Mouse (Mus musculus): ENCODE results near the gene Ankrd6. TPM values are rescaled to one million over a fixed set of nuclear protein-coding genes. Genes with fewer than 3 reads are reported as not detected.

Gene Ankrd6
- total and polyA plus RNA-seq, 2 experiments from 2014 or later, result 22.7 to 38.1 TPM

- DNase-seq (ENCODE audit: low spot score) (peak; percentile 73), ATAC-seq (ENCODE audit: low FRiP score) (peak; percentile 68)
- no peak for TF ChIP-seq CTCF (IDR thresholded peaks at IDR 0.05)
- peak overlapping the region; percentile 16; the same call in 1 of the 2 replicates for H3K4me3 ChIP-seq (ENCODE audit: low read depth, low read length)
- peaks cover 3% of the 10 kb centered on the region; the same call in 1 of the 2 replicates for H3K36me3 ChIP-seq (ENCODE audit: insufficient read depth, low read length)
- H3K9me3 ChIP-seq (ENCODE audit: low read length), result no peaks in the 10 kb centered on the region
- WGBS, result 20% methylated on average over 18 of the region's 18 CpGs
- H3K27me3 ChIP-seq (ENCODE audit: insufficient read depth, low read length), result no peaks in the 10 kb centered on the region
- H3K9ac ChIP-seq (replicated peaks; ENCODE audit: low read length, poor library complexity, severe bottlenecking), result 0 out of 2 replicates have a peak overlapping the region, but pooled peaks have one; percentile 8
- H3K4me2 ChIP-seq (ENCODE audit: low read depth, low read length, poor library complexity, severe bottlenecking), result peak overlapping the region; percentile 51
- H3K27ac ChIP-seq (ENCODE audit: low read depth, low read length), result peak overlapping the region; percentile 62
- peaks cover 16% of the 10 kb centered on the region for H3K4me1 ChIP-seq (ENCODE audit: insufficient read depth, low read length)
These were observed 90.3 kb downstream of the Ankrd6 start for GRCm38 (mm10) chr4:32860184-32860965.

DNA sequence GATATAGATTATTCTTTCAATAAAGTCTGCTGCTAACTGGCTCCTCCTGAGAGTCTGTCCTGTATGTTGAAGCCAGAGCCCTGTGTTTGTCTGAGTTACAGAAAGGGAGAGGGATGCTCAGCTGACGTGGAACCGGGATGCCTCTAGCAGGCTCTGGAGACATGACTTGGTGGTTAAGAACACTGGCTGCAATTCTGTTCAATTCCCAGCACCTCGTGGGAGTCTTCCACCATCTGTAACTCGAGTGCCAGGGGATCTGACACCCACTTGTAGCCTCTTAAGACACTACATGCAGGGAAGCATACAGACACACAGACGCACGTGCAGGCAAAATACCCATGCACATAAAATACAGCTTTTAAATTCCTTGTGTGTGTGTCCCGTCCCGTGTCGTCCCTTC is 95.1 kb downstream of the Ankrd6 start:
- no peak overlapping the region for H3K4me3 ChIP-seq (ENCODE audit: low read depth, low read length)
- no peak for TF ChIP-seq CTCF (IDR thresholded peaks at IDR 0.05)
- peaks cover 11% of the 10 kb centered on the region; the same call in 1 of the 2 replicates for H3K4me1 ChIP-seq (ENCODE audit: insufficient read depth, low read length)
- DNase-seq (ENCODE audit: low spot score) (no peak), ATAC-seq (ENCODE audit: low FRiP score) (no peak)
- H3K27ac ChIP-seq (ENCODE audit: low read depth, low read length), result no peak overlapping the region
- no peak overlapping the region for H3K4me2 ChIP-seq (ENCODE audit: low read depth, low read length, poor library complexity, severe bottlenecking)
- WGBS, result 84% methylated on average over 9 of the region's 9 CpGs
- H3K9me3 ChIP-seq (ENCODE audit: low read length), result no peaks in the 10 kb centered on the region
- H3K36me3 ChIP-seq (ENCODE audit: insufficient read depth, low read length), result peaks cover 3% of the 10 kb centered on the region; the same call in 1 of the 2 replicates
- H3K27me3 ChIP-seq (ENCODE audit: insufficient read depth, low read length), result no peaks in the 10 kb centered on the region
- H3K9ac ChIP-seq (replicated peaks; ENCODE audit: low read length, poor library complexity, severe bottlenecking), result no peak overlapping the region

DNA sequence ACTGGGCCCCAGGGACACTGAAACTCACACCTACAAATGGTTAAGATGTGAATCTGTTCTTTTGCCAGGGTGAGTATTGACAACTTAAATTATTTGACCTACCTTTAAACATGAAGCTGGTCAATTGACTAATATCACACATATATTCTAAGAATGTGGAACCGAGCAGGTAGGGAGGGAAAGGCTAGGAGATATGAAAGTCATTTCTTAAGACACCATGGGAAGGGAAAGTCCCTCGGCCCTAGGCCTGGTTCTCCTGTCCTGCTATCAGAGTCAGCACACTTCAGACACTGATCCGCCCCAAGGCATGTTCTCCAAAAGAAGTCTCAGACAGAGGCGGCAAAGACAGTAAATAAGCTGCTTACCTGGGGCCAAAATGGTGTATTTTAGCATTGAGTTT is 95.7 kb downstream of the Ankrd6 start:
- Histone ChIP-seq H3K9me3 (ENCODE audit: low read length) (no peaks in the 10 kb centered on the region), H3K36me3 (ENCODE audit: insufficient read depth, low read length) (peaks cover 3% of the 10 kb centered on the region; the same call in 1 of the 2 replicates), H3K27me3 (ENCODE audit: insufficient read depth, low read length) (no peaks in the 10 kb centered on the region), H3K4me2 (ENCODE audit: low read depth, low read length, poor library complexity, severe bottlenecking) (no peak overlapping the region), H3K27ac (ENCODE audit: low read depth, low read length) (no peak overlapping the region), H3K9ac (replicated peaks; ENCODE audit: low read length, poor library complexity, severe bottlenecking) (no peak overlapping the region), H3K4me1 (ENCODE audit: insufficient read depth, low read length) (0 out of 2 replicates have a peak, but pooled peaks cover 5% of the 10 kb centered on the region), H3K4me3 (ENCODE audit: low read depth, low read length) (no peak overlapping the region)
- ATAC-seq (ENCODE audit: low FRiP score), result no peak
- 86% methylated on average over 4 of the region's 4 CpGs for WGBS
- DNase-seq (ENCODE audit: low spot score), result no peak
- no peak for TF ChIP-seq CTCF (IDR thresholded peaks at IDR 0.05)

GRCm38 (mm10) chr4:32853609-32854188 is 96.9 kb downstream of the Ankrd6 start:
- DNase-seq (ENCODE audit: low spot score), result peak; percentile 65
- no peaks in the 10 kb centered on the region for H3K4me1 ChIP-seq (ENCODE audit: insufficient read depth, low read length)
- TF ChIP-seq CTCF (IDR thresholded peaks at IDR 0.05), result no peak
- peak; percentile 45; the same call in 1 of the 2 replicates for ATAC-seq (ENCODE audit: low FRiP score)
- no peak overlapping the region for H3K9ac ChIP-seq (replicated peaks; ENCODE audit: low read length, poor library complexity, severe bottlenecking)
- H3K36me3 ChIP-seq (ENCODE audit: insufficient read depth, low read length), result peaks cover 3% of the 10 kb centered on the region; the same call in 1 of the 2 replicates
- no peaks in the 10 kb centered on the region for H3K9me3 ChIP-seq (ENCODE audit: low read length)
- H3K4me3 ChIP-seq (ENCODE audit: low read depth, low read length), result no peak overlapping the region
- H3K4me2 ChIP-seq (ENCODE audit: low read depth, low read length, poor library complexity, severe bottlenecking), result no peak overlapping the region
- 62% methylated on average over 5 of the region's 5 CpGs for WGBS
- no peaks in the 10 kb centered on the region for H3K27me3 ChIP-seq (ENCODE audit: insufficient read depth, low read length)
- no peak overlapping the region for H3K27ac ChIP-seq (ENCODE audit: low read depth, low read length)

GRCm38 (mm10) chr4:32852819-32853218 is 97.8 kb downstream of the Ankrd6 start:
- DNase-seq (ENCODE audit: low spot score), result no peak
- H3K4me1 ChIP-seq (ENCODE audit: insufficient read depth, low read length), result no peaks in the 10 kb centered on the region
- H3K4me2 ChIP-seq (ENCODE audit: low read depth, low read length, poor library complexity, severe bottlenecking), result no peak overlapping the region
- H3K9ac ChIP-seq (replicated peaks; ENCODE audit: low read length, poor library complexity, severe bottlenecking), result no peak overlapping the region
- peak overlapping the region; percentile 55 for H3K27ac ChIP-seq (ENCODE audit: low read depth, low read length)
- 65% methylated on average over 6 of the region's 6 CpGs for WGBS
- H3K9me3 ChIP-seq (ENCODE audit: low read length), result no peaks in the 10 kb centered on the region
- H3K27me3 ChIP-seq (ENCODE audit: insufficient read depth, low read length), result no peaks in the 10 kb centered on the region
- ATAC-seq (ENCODE audit: low FRiP score), result no peak
- no peak overlapping the region for H3K4me3 ChIP-seq (ENCODE audit: low read depth, low read length)
- TF ChIP-seq CTCF (IDR thresholded peaks at IDR 0.05), result no peak
- peaks cover 3% of the 10 kb centered on the region; the same call in 1 of the 2 replicates for H3K36me3 ChIP-seq (ENCODE audit: insufficient read depth, low read length)

- DNase-seq (ENCODE audit: low spot score) (no peak), ATAC-seq (ENCODE audit: low FRiP score) (no peak)
- peak overlapping the region; percentile 44; the same call in 1 of the 2 replicates for H3K27ac ChIP-seq (ENCODE audit: low read depth, low read length)
- no peak overlapping the region for H3K9ac ChIP-seq (replicated peaks; ENCODE audit: low read length, poor library complexity, severe bottlenecking)
- H3K36me3 ChIP-seq (ENCODE audit: insufficient read depth, low read length), result peaks cover under 1% of the 10 kb centered on the region; the same call in 1 of the 2 replicates
- no peaks in the 10 kb centered on the region for H3K9me3 ChIP-seq (ENCODE audit: low read length)
- no peak overlapping the region for H3K4me3 ChIP-seq (ENCODE audit: low read depth, low read length)
- no peak for TF ChIP-seq CTCF (IDR thresholded peaks at IDR 0.05)
- no peaks in the 10 kb centered on the region for H3K27me3 ChIP-seq (ENCODE audit: insufficient read depth, low read length)
- H3K4me2 ChIP-seq (ENCODE audit: low read depth, low read length, poor library complexity, severe bottlenecking), result no peak overlapping the region
- H3K4me1 ChIP-seq (ENCODE audit: insufficient read depth, low read length), result no peaks in the 10 kb centered on the region
- 36% methylated on average over 8 of the region's 8 CpGs for WGBS
These were observed 98.3 kb downstream of the Ankrd6 start for GRCm38 (mm10) chr4:32852294-32852693.
